Mouse (Mus musculus): Measurements from ENCODE around the gene Gm49368. TPM values are rescaled to one million over a fixed set of nuclear protein-coding genes. Genes with fewer than 3 reads are reported as not detected.

The Gm49368 gene
- polyA plus RNA-seq, 1 experiment from 2014 or later: not detected

DNA sequence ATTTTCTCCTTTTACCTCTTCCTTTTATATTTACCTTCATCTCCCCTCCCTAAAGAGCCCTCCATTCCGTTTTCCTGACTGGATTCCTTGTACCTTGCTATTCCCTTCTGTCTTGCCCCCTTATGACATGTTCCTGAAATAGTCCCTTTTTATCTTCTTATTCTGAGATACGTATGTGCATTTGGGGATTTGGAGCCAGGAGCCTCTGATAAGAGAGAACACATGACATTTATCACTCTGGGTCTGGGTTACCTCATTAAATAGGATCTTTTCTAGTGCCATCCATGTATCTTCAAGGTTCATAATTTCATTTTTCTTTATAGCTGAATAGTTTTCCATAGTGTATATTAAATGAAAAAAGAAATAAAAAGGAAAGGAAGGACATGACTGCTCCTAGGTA is 16.8 kb upstream of the Gm49368 start:
- Histone ChIP-seq H3K9ac (ENCODE audit: low read length) (no peak overlapping the region), H3K27ac (ENCODE audit: low read depth, low read length) (no peak overlapping the region), H3K9me3 (ENCODE audit: control insufficient read depth, low read length) (no peaks in the 10 kb centered on the region), H3K36me3 (ENCODE audit: control insufficient read depth, insufficient read depth, low read length) (no peaks in the 10 kb centered on the region), H3K4me2 (ENCODE audit: low read depth) (no peak overlapping the region), H3K27me3 (ENCODE audit: control insufficient read depth, insufficient read depth, low read length) (no peaks in the 10 kb centered on the region), H3K4me1 (ENCODE audit: control insufficient read depth, insufficient read depth, low read length) (no peaks in the 10 kb centered on the region), H3K4me3 (ENCODE audit: low read depth, low read length) (no peak overlapping the region)
- DNase-seq (ENCODE audit: low spot score): no peak
- 83% methylated on average over 2 of the region's 2 CpGs for WGBS
- no peak for ATAC-seq (ENCODE audit: insufficient read depth, low FRiP score, low TSS enrichment)

DNA sequence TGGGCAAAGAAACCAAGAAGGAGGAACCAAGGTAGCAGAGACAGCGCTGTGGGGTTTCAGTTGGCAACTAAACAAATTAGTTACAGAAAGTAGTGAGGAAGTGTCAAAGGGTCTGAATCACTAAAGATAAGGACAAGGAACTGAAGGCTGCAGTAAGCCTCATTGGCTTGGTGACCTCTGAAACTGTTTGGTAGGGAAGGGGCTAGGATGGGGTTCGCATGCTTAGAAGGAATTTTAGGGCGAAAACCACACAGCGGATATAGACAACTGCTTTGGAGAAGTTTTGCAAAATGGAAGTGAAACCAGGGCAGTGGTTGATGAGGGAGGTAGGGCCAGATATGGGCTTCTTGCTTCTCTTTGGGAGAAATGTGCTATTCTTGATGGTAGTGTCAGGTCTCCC is 13.7 kb upstream of the Gm49368 start:
- Histone ChIP-seq H3K4me2 (ENCODE audit: low read depth) (no peak overlapping the region), H3K27ac (ENCODE audit: low read depth, low read length) (no peak overlapping the region)

DNA sequence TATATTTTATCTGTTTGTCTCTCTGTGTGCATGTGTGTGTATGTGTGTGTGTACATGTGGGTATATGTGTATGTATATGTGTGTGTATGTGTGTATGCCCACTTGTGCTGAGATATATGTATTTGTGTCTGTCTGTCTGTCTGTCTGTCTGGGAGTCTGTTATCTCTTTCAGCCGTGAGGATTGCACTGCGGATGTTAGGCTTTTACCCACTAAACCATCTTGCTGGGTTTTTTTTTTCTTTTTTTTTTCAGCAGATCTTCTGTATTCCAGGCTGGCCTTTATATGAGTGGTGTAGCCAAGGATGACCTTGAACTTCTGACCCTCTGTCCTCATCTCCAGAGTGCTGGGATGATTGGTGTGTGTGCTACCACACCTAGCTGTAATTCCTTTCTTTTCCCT is 13.2 kb upstream of the Gm49368 start:
- Histone ChIP-seq H3K27ac (ENCODE audit: low read depth, low read length) (no peak overlapping the region), H3K4me1 (ENCODE audit: control insufficient read depth, insufficient read depth, low read length) (no peaks in the 10 kb centered on the region), H3K9ac (ENCODE audit: low read length) (no peak overlapping the region), H3K27me3 (ENCODE audit: control insufficient read depth, insufficient read depth, low read length) (no peaks in the 10 kb centered on the region), H3K9me3 (ENCODE audit: control insufficient read depth, low read length) (no peaks in the 10 kb centered on the region), H3K4me2 (ENCODE audit: low read depth) (no peak overlapping the region), H3K4me3 (ENCODE audit: low read depth, low read length) (no peak overlapping the region), H3K36me3 (ENCODE audit: control insufficient read depth, insufficient read depth, low read length) (no peaks in the 10 kb centered on the region)
- ATAC-seq (ENCODE audit: insufficient read depth, low FRiP score, low TSS enrichment) (no peak), DNase-seq (ENCODE audit: low spot score) (no peak)
- 84% methylated on average over 2 of the region's 2 CpGs for WGBS

More for the DNA sequence above, 13.7 kb upstream of the Gm49368 start:
- H3K27me3 ChIP-seq (ENCODE audit: control insufficient read depth, insufficient read depth, low read length): no peaks in the 10 kb centered on the region
- DNase-seq (ENCODE audit: low spot score): no peak
- no peaks in the 10 kb centered on the region for H3K4me1 ChIP-seq (ENCODE audit: control insufficient read depth, insufficient read depth, low read length)
- no peak overlapping the region for H3K9ac ChIP-seq (ENCODE audit: low read length)
- ATAC-seq (ENCODE audit: insufficient read depth, low FRiP score, low TSS enrichment): no peak
- no peaks in the 10 kb centered on the region for H3K36me3 ChIP-seq (ENCODE audit: control insufficient read depth, insufficient read depth, low read length)
- no peaks in the 10 kb centered on the region for H3K9me3 ChIP-seq (ENCODE audit: control insufficient read depth, low read length)
- H3K4me3 ChIP-seq (ENCODE audit: low read depth, low read length): no peak overlapping the region
- WGBS: 92% methylated on average over 4 of the region's 4 CpGs

DNA sequence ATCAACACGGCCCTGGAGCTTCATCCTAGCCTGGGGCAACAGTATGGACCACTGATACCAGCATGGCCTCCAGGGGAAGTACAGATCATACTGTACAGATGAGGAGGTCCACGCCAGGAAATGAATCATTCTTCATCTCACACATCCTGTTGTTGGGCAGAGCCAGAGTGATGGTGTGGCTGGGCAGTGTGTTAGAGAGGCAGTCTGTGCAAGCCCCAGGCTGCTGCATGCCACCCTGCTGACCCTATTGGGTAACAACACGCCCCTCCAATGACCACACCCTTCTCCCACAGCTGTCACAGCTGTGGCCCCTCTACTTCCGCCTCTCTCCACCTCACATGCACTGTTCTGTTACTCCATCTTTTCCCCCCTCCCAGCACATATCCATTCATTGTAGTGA is 11.7 kb upstream of the Gm49368 start:
- H3K9ac ChIP-seq (ENCODE audit: low read length): no peak overlapping the region
- no peaks in the 10 kb centered on the region for H3K36me3 ChIP-seq (ENCODE audit: control insufficient read depth, insufficient read depth, low read length)
- H3K9me3 ChIP-seq (ENCODE audit: control insufficient read depth, low read length): no peaks in the 10 kb centered on the region
- no peaks in the 10 kb centered on the region for H3K4me1 ChIP-seq (ENCODE audit: control insufficient read depth, insufficient read depth, low read length)
- H3K27ac ChIP-seq (ENCODE audit: low read depth, low read length): no peak overlapping the region
- no peak overlapping the region for H3K4me2 ChIP-seq (ENCODE audit: low read depth)
- WGBS: 84% methylated on average over 4 of the region's 4 CpGs
- H3K27me3 ChIP-seq (ENCODE audit: control insufficient read depth, insufficient read depth, low read length): no peaks in the 10 kb centered on the region
- no peak for DNase-seq (ENCODE audit: low spot score)
- H3K4me3 ChIP-seq (ENCODE audit: low read depth, low read length): no peak overlapping the region
- no peak for ATAC-seq (ENCODE audit: insufficient read depth, low FRiP score, low TSS enrichment)

DNA sequence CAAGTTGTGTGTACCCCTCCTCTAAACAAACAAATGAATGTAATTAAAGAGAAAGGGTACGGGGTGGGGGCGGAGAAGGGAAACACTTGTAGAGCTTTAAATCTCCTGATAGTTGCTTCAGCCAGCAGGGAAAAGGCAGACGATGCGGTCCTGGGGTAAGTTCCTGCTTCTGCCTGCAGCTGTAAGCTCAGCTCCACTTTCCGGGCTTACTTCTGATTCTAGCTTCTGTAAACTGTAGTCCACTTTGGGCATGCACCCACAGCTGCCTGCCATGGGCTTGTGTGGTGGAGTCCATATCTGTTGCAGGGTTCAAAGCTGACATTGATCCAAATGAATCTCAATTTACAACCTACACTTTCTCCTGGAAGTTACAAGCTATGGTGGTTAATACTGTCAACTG is 9.4 kb upstream of the Gm49368 start:
- Histone ChIP-seq H3K9ac (ENCODE audit: low read length) (no peak overlapping the region), H3K4me1 (ENCODE audit: control insufficient read depth, insufficient read depth, low read length) (no peaks in the 10 kb centered on the region), H3K27ac (ENCODE audit: low read depth, low read length) (no peak overlapping the region), H3K4me3 (ENCODE audit: low read depth, low read length) (no peak overlapping the region), H3K4me2 (ENCODE audit: low read depth) (no peak overlapping the region), H3K27me3 (ENCODE audit: control insufficient read depth, insufficient read depth, low read length) (no peaks in the 10 kb centered on the region), H3K36me3 (ENCODE audit: control insufficient read depth, insufficient read depth, low read length) (no peaks in the 10 kb centered on the region), H3K9me3 (ENCODE audit: control insufficient read depth, low read length) (no peaks in the 10 kb centered on the region)
- ATAC-seq (ENCODE audit: insufficient read depth, low FRiP score, low TSS enrichment) (no peak), DNase-seq (ENCODE audit: low spot score) (no peak)
- WGBS: 62% methylated on average over 5 of the region's 5 CpGs

DNA sequence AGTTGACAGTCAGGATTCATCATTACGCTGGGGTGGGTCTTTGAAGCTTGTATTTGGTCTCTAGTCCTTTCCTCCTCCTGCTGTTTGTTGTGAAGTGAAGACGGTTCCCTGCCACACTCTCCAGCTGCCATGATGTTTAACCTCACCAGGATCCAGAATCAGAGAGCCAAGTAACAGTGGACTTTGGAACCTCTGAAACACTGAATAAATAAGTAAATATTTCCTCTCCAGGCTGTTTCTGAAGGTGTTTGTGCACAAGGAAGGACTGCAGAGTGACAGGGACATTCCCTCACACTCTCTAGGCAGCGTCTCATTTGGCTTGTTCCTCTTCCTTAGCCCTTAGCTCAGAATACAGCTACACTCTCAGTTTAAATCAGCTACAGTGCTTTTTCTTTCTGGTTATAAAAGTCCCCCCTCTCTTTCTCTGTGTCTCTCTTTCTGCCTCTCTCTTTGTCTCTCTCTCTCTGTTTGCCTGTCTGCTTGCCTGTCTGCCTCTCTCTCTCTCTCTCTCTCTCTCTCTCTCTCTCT is 5.5 kb upstream of the Gm49368 start:
- ATAC-seq (ENCODE audit: insufficient read depth, low FRiP score, low TSS enrichment) (no peak), DNase-seq (ENCODE audit: low spot score) (no peak)
- H3K9me3 ChIP-seq (ENCODE audit: control insufficient read depth, low read length): no peaks in the 10 kb centered on the region
- no peak overlapping the region for H3K4me3 ChIP-seq (ENCODE audit: low read depth, low read length)
- no peaks in the 10 kb centered on the region for H3K36me3 ChIP-seq (ENCODE audit: control insufficient read depth, insufficient read depth, low read length)
- H3K27ac ChIP-seq (ENCODE audit: low read depth, low read length): no peak overlapping the region
- no peaks in the 10 kb centered on the region for H3K27me3 ChIP-seq (ENCODE audit: control insufficient read depth, insufficient read depth, low read length)
- no peak overlapping the region for H3K9ac ChIP-seq (ENCODE audit: low read length)
- no peak overlapping the region for H3K4me2 ChIP-seq (ENCODE audit: low read depth)
- WGBS: 64% methylated on average over 3 of the region's 3 CpGs
- no peaks in the 10 kb centered on the region for H3K4me1 ChIP-seq (ENCODE audit: control insufficient read depth, insufficient read depth, low read length)

DNA sequence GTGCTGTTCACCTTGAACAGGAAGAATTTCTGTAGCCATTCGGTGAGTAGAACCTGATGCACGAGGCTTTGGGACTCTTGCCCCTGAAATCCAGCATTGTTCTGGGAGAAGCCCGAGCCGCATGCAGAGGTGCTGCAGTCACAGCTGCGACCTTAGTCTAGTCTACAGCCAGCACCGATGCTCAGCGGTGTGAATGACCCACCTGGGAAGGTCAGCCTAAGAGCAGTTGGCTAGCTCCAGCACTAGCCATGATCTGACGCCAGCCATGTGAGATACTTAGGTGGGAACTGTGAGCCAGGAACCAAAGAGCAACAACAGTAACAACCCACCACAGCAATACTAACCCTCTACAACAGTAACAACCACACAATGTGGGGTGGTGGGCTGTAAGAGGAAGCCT is 4.6 kb upstream of the Gm49368 start:
- no peak overlapping the region for H3K9ac ChIP-seq (ENCODE audit: low read length)
- no peaks in the 10 kb centered on the region for H3K4me1 ChIP-seq (ENCODE audit: control insufficient read depth, insufficient read depth, low read length)
- H3K4me3 ChIP-seq (ENCODE audit: low read depth, low read length): no peak overlapping the region
- whole genome bisulfite sequencing: 81% methylated on average over 8 of the region's 8 CpGs
- no peak overlapping the region for H3K27ac ChIP-seq (ENCODE audit: low read depth, low read length)
- ATAC-seq (ENCODE audit: insufficient read depth, low FRiP score, low TSS enrichment) (no peak), DNase-seq (ENCODE audit: low spot score) (no peak)
- no peaks in the 10 kb centered on the region for H3K36me3 ChIP-seq (ENCODE audit: control insufficient read depth, insufficient read depth, low read length)
- no peaks in the 10 kb centered on the region for H3K9me3 ChIP-seq (ENCODE audit: control insufficient read depth, low read length)
- no peak overlapping the region for H3K4me2 ChIP-seq (ENCODE audit: low read depth)
- H3K27me3 ChIP-seq (ENCODE audit: control insufficient read depth, insufficient read depth, low read length): no peaks in the 10 kb centered on the region

DNA sequence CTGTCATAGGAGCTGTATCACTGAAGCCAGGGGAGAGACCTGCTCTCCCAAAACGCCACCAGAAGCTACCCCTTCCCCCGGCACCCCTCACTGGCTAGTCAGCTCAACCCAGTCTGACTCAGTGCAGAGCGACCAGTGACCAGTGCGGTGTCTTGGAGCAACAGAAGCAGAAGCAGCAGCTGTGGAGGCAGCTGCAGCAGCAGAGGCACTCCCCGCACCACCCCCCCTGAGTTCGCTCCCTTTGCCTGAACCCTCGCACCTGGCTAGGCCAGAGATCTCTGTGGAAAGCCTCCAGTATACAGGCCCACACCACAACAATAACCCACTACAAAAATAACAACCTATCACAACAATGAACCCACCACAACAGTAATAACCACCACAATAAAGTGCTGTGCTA is 3.9 kb upstream of the Gm49368 start:
- ATAC-seq (ENCODE audit: insufficient read depth, low FRiP score, low TSS enrichment): no peak
- H3K9ac ChIP-seq (ENCODE audit: low read length): no peak overlapping the region
- no peak overlapping the region for H3K4me3 ChIP-seq (ENCODE audit: low read depth, low read length)
- H3K4me2 ChIP-seq (ENCODE audit: low read depth): no peak overlapping the region
- no peak for DNase-seq (ENCODE audit: low spot score)
- H3K9me3 ChIP-seq (ENCODE audit: control insufficient read depth, low read length): no peaks in the 10 kb centered on the region
- WGBS: 72% methylated on average over 7 of the region's 7 CpGs
- no peaks in the 10 kb centered on the region for H3K36me3 ChIP-seq (ENCODE audit: control insufficient read depth, insufficient read depth, low read length)
- H3K27me3 ChIP-seq (ENCODE audit: control insufficient read depth, insufficient read depth, low read length): no peaks in the 10 kb centered on the region
- no peak overlapping the region for H3K27ac ChIP-seq (ENCODE audit: low read depth, low read length)
- H3K4me1 ChIP-seq (ENCODE audit: control insufficient read depth, insufficient read depth, low read length): no peaks in the 10 kb centered on the region

DNA sequence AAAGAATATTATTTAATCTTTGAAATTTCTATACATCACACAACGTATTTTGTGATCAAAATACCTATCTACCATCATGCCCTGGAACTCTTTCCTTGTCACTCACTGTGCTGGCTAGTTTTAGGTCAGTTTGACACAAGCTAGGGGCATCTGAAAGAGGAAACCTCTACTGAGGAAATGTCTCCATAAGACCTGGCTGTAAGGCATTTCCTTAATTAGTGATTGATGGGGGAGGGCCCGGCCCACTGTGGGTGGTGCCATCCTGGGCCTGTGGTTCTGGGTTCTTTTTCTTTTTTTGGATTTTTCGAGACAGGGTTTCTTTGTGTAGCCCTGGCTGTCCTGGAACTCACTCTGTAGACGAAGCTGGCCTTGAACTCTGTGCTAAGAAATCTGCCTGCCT is 3.4 kb upstream of the Gm49368 start:
- ATAC-seq (ENCODE audit: insufficient read depth, low FRiP score, low TSS enrichment): no peak
- Histone ChIP-seq H3K4me3 (ENCODE audit: low read depth, low read length) (no peak overlapping the region), H3K4me1 (ENCODE audit: control insufficient read depth, insufficient read depth, low read length) (no peaks in the 10 kb centered on the region), H3K9me3 (ENCODE audit: control insufficient read depth, low read length) (no peaks in the 10 kb centered on the region), H3K36me3 (ENCODE audit: control insufficient read depth, insufficient read depth, low read length) (no peaks in the 10 kb centered on the region), H3K27ac (ENCODE audit: low read depth, low read length) (no peak overlapping the region), H3K4me2 (ENCODE audit: low read depth) (no peak overlapping the region), H3K27me3 (ENCODE audit: control insufficient read depth, insufficient read depth, low read length) (no peaks in the 10 kb centered on the region), H3K9ac (ENCODE audit: low read length) (no peak overlapping the region)
- 79% methylated on average over 4 of the region's 4 CpGs for WGBS
- no peak for DNase-seq (ENCODE audit: low spot score)
